19 mouse cellular contexts compared by ENCODE assay signal in the genomic region with DNA sequence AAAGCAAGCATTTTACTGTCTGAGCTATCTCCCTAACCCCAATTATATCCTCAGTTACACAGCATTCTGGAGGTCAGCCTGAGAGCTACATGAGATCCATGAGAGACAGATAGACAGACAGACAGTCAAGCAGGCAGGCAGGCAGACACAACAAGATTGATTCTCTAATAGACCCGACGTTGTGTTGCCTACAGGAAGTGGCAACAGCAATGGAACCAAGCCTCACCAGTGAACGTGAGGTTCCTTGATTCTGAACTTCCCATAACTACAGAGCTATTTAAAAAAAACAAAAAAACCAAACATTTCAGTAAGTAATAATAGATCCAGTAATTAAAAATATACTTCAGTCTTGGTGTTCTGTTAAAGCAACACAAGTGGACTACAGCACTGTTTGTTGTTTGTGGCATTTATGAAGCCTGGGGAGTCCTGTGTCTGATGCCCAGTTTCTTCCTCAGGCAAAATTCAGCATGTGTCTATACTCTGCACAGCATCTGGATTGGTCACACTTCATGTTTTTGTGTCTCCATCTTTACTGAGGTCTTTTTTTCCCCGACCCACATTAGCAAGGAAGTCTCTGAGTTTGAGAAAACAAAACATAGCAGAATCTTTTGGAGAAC. TPM values are rescaled to one million over a fixed set of nuclear protein-coding genes. Genes with fewer than 3 reads are reported as not detected.
DNase-seq lines count a peak whose midpoint lies in the region; ATAC-seq and TF ChIP-seq lines count a peak whose summit lies in the region.
"Had no signal": no experiment of that assay in that cellular context is flagged by ENCODE, and none has a peak within 500 bp of the region (broad histone marks: within the 10 kb centered on the region; RNA-seq: fewer than 3 reads in every experiment).

No protein-coding gene starts in this region.

- no peak for TF ChIP-seq RAD21 in MEL (IDR thresholded peaks at IDR 0.05; ENCODE audit: low read depth, low read length)

- no peak overlapping the region for H3K4me3 ChIP-seq in MEL (ENCODE audit: control insufficient read depth in 1 of 2, insufficient read depth in 1 of 2, low read depth in 2 of 2, low read length in 2 of 2)
- H3K4me3 ChIP-seq in heart, embryonic 10.5 days = no peak overlapping the region
- H3K4me3 ChIP-seq in hindbrain, embryonic 13.5 days = no peak overlapping the region
- H3K4me3 ChIP-seq: embryonic facial prominence, embryonic 13.5 days; heart, adult 2 months; limb, embryonic 12.5 days; neural tube, embryonic 13.5 days had no signal

- peak overlapping the region; percentile 55 for H3K27ac ChIP-seq in MEL (ENCODE audit: control insufficient read depth, low read depth, low read length)
- no peak overlapping the region for H3K27ac ChIP-seq in heart, embryonic 10.5 days
- no peak overlapping the region for H3K27ac ChIP-seq in hindbrain, embryonic 13.5 days
- H3K27ac ChIP-seq: embryonic facial prominence, embryonic 13.5 days; heart, adult 2 months; limb, embryonic 12.5 days; neural tube, embryonic 13.5 days had no signal

- peaks cover 57 to 63% of the 10 kb centered on the region in 2 experiments for H3K4me1 ChIP-seq in MEL (ENCODE audit: control insufficient read depth in 1 of 2, insufficient read depth in 2 of 2, low read length in 2 of 2)
- H3K4me1 ChIP-seq in heart, embryonic 10.5 days = peaks cover 18% of the 10 kb centered on the region
- peaks cover 3% of the 10 kb centered on the region for H3K4me1 ChIP-seq in hindbrain, embryonic 13.5 days (replicated peaks)

- H3K9ac ChIP-seq in MEL (ENCODE audit: control insufficient read depth, low read depth, low read length, poor library complexity, severe bottlenecking) = peak overlapping the region; percentile 13; the same call in 1 of the 2 replicates
- no peak overlapping the region for H3K9ac ChIP-seq in hindbrain, embryonic 13.5 days
- H3K9ac ChIP-seq: embryonic facial prominence, embryonic 13.5 days; limb, embryonic 12.5 days; neural tube, embryonic 13.5 days had no signal

- no peaks in the 10 kb centered on the region for H3K9me3 ChIP-seq in MEL (replicated peaks; ENCODE audit: insufficient read depth, low read length)
- H3K9me3 ChIP-seq in heart, embryonic 10.5 days = no peaks in the 10 kb centered on the region
- no peaks in the 10 kb centered on the region for H3K9me3 ChIP-seq in hindbrain, embryonic 13.5 days
- H3K9me3 ChIP-seq: embryonic facial prominence, embryonic 13.5 days; limb, embryonic 12.5 days; neural tube, embryonic 13.5 days had no signal

- H3K79me2 ChIP-seq in MEL (ENCODE audit: control insufficient read depth, insufficient read depth, low read length, poor library complexity) = peaks cover 7% of the 10 kb centered on the region

- TF ChIP-seq POLR2A in MEL (IDR thresholded peaks at IDR 0.05; ENCODE audit: control insufficient read depth in 1 of 2, insufficient read depth in 1 of 2, low read depth in 1 of 2, low read length in 2 of 2, poor library complexity in 1 of 2) = no peak

- peak in 1 of 2 experiments; percentile 12; a peak in 1 of 4 replicates for TF ChIP-seq EP300 in MEL (IDR thresholded peaks at IDR 0.05; ENCODE audit: low read depth in 1 of 2, low read length in 2 of 2)

- TF ChIP-seq CTCF in MEL (IDR thresholded peaks at IDR 0.05 in 2 of 3, conservative IDR thresholded peaks at IDR 0.05 in 1 of 3; ENCODE audit: control insufficient read depth in 1 of 3, insufficient read depth in 1 of 3, low read depth in 2 of 3, low read length in 3 of 3, poor library complexity in 1 of 3, severe bottlenecking in 1 of 3) = no peak

- peak; percentile 87 for ATAC-seq in inflammation-experienced regulatory T-cells, adult 6 months
- peak; percentile 32 for ATAC-seq in megakaryocyte progenitor cell, adult 5-6 weeks (replicated peaks; ENCODE audit: poor library complexity)
- ATAC-seq in hindbrain, embryonic 13.5 days (ENCODE audit: low FRiP score) = no peak

- 58% methylated on average over 4 of the region's 4 CpGs for WGBS in heart, embryonic 10.5 days
- 76% methylated on average over 4 of the region's 4 CpGs for WGBS in hindbrain, embryonic 13.5 days

- no peaks in the 10 kb centered on the region for H3K27me3 ChIP-seq in MEL (ENCODE audit: control insufficient read depth in 1 of 2, insufficient read depth in 2 of 2, low read length in 2 of 2)
- no peaks in the 10 kb centered on the region for H3K27me3 ChIP-seq in heart, embryonic 10.5 days (ENCODE audit: insufficient read depth, poor library complexity, severe bottlenecking)
- no peaks in the 10 kb centered on the region for H3K27me3 ChIP-seq in hindbrain, embryonic 13.5 days
- H3K27me3 ChIP-seq: embryonic facial prominence, embryonic 13.5 days; limb, embryonic 12.5 days; neural tube, embryonic 13.5 days had no signal

- peak; percentile 55 for DNase-seq in CD4-positive helper T cell, adult 2 months (ENCODE audit: low read depth, low spot score)
- DNase-seq in MEL (ENCODE audit: low read depth, low spot score) = peak; percentile 61
- DNase-seq in heart, embryonic 10.5 days (ENCODE audit: low spot score) = no peak
- DNase-seq in heart, adult 9 months (ENCODE audit: low spot score in 2 of 2) = no peak
- DNase-seq: adrenal gland, postnatal 14 days; cerebellum, postnatal 25 days; heart, adult 2 months; heart, postnatal 36 days; kidney, adult 8-10 months; kidney, postnatal 4 days; lung, postnatal 10 days; midbrain, embryonic 14.5 days; retina, postnatal 1 day had no signal

- no peak overlapping the region for H3K4me2 ChIP-seq in hindbrain, embryonic 13.5 days
- H3K4me2 ChIP-seq: embryonic facial prominence, embryonic 13.5 days; limb, embryonic 12.5 days; neural tube, embryonic 13.5 days had no signal

- H3K36me3 ChIP-seq in MEL (ENCODE audit: control insufficient read depth in 1 of 2, insufficient read depth in 2 of 2, low read length in 2 of 2) = peaks cover 0 to 77% of the 10 kb centered on the region in 2 experiments; a peak in 2 of 4 replicates
- H3K36me3 ChIP-seq in heart, embryonic 10.5 days = no peaks in the 10 kb centered on the region
- H3K36me3 ChIP-seq in hindbrain, embryonic 13.5 days = no peaks in the 10 kb centered on the region
- H3K36me3 ChIP-seq: embryonic facial prominence, embryonic 13.5 days; limb, embryonic 12.5 days; neural tube, embryonic 13.5 days had no signal

TF ChIP-seq in MEL, 35 proteins besides CTCF, POLR2A, EP300 and RAD21:
- no peak for TF ChIP-seq TBP (IDR thresholded peaks at IDR 0.05; ENCODE audit: low read depth, low read length)
- TF ChIP-seq ZNF384 (IDR thresholded peaks at IDR 0.05; ENCODE audit: low read depth, low read length) = peak; percentile 60

RNA-seq across cellular contexts. Expression of a gene that starts 19.9 kb away (rescaled TPM):
- total RNA-seq in MEL (2012; rRNA removed) = 8.0 and 10.6 TPM in 2 replicates
- polyA plus RNA-seq in MEL (2012; ENCODE audit: insufficient read depth in 1 of 2, insufficient read length in 2 of 2, low read depth in 1 of 2, low replicate concordance in 2 of 2, missing spikeins in 1 of 2) = 1 to 10 TPM in 1 of 2 experiments, not detected in 1; 8.5 TPM
- polyA plus RNA-seq in inflammation-experienced regulatory T-cells, adult 6 months (2017; shearing (Covaris generic)) = 10 to 100 TPM; 68.5 to 100.0 (median 78.8) TPM
- 43.3 and 48.4 TPM in 2 replicates for total RNA-seq in megakaryocyte progenitor cell, adult 5-6 weeks (2015)
- 16.2 and 27.8 TPM in 2 replicates for total RNA-seq in megakaryocyte progenitor cell, adult 5-6 weeks (2017)
- 18.6 and 20.0 TPM in 2 replicates for polyA plus RNA-seq in heart, embryonic 10.5 days (2016; fragmentation: Nextera tagmentation; extraction: Ambion mirVana)
- 44.6 and 49.3 TPM in 2 replicates for polyA plus RNA-seq in hindbrain, embryonic 13.5 days (2015; fragmentation: Nextera tagmentation; extraction: Ambion mirVana)

Comparison
In these comparisons a context has a peak if more than half of its experiments do, and no peak if none do; other contexts are left out.
1. DNase-seq: peak in CD4-positive helper T cell, adult 2 months (single experiment) and MEL (single experiment); none in heart, embryonic 10.5 days (single experiment) and heart, adult 9 months (0 of 2).